Mouse (Mus musculus) heart, postnatal 36 days (tissue): ENCODE data around the gene Trp53i13. TPM values are rescaled to one million over a fixed set of nuclear protein-coding genes. Genes with fewer than 3 reads are reported as not detected.
A peak's percentile ranks its signal among the peaks of the same experiment; 100 is the strongest.

ENCODE experiments used
- DNase-seq, 2 experiments: peaks; one replicate each; pipeline ENCODE4 v3.0.0; 2021 to 2022
- intact Hi-C: fragments of 180-260 bp; cut with DNase I; formaldehyde crosslinking; loops from one replicate; pipeline ENCODE4 v1.15.1; 2025
- total RNA-seq, 2 experiments: library from RNA; stranded (reverse); gene quantifications; 2 replicates each; pipeline ENCODE4 v1.2.3; 2021

Trp53i13 gene
- total RNA-seq, 2 experiments from 2014 or later, result 8.3 to 8.7 TPM

DNA sequence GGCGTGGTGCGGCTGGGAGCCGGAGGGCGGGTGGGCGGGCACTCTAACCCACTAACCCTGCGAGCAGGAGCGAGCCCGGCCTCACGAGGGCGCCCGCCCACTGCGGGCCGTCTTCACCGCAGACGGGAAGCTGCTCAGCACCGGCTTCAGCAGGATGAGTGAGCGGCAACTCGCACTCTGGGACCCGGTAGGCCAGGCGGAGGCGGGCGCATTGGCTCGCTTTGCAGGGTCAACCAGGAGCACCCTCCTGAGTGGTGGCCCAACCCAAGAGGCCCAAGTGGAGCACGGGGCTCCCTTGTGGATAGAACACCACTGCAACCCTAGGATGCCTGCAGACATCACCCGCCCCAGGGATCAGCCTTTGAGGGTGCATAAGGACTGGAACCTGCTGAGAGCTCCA lies 48.6 kb downstream of the Trp53i13 start:
- intact Hi-C loops, result loop anchor here (1.0 to 10.0 kb wide), 2 partner anchors 150 to 362 kb away; no protein-coding TSS in a partner anchor
- DNase-seq, result peak; percentile 83

DNA sequence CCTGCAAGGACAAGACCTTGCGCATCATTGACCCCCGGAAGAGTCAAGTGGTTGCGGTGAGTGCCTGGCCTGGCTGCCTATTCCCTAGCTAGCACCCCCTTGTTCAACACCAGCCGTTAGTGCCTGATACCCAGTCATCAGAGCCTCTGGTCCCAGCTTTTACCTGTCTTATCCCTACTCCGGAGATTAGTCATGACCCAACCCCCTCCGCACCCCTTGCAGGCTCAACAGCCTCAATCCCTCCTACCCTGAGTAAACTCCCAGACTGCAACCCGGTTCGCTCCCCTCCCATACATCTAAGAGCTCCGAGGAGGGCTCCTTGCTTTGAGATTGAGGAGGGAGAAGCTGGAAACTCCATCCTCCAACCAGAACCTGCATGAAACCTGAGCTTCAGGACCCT lies 49.2 kb downstream of the Trp53i13 start:
- intact Hi-C loops, result loop anchor here (10.0 kb wide), 1 partner anchor 362 kb away; no protein-coding TSS in a partner anchor

DNA sequence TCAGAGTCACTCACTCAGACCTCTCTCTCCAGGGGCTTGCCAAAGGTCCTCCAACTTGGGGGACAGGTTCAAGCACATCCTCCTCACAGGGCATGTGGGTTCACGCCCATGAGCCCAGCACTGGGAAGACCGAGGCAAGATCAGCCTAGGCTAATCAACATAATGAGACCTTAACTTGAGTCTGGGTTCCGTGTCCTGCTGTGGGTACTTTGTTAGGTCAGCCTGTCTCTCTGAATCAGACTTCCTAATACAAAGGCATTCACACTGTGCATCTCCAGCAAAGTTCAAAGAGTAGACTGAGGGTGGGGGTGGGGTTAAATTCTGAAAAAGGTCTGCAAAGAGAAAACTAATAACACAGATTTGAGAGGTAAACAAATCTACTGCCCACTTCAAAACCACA lies 50.7 kb downstream of the Trp53i13 start:
- intact Hi-C loops, result loop anchor here (10.0 kb wide), 1 partner anchor 360 kb away; no protein-coding TSS in a partner anchor
- DNase-seq, result no peak

More for the DNA sequence above, 49.2 kb downstream of the Trp53i13 start:
- DNase-seq, result peak in 1 of 2 experiments; percentile 2

DNA sequence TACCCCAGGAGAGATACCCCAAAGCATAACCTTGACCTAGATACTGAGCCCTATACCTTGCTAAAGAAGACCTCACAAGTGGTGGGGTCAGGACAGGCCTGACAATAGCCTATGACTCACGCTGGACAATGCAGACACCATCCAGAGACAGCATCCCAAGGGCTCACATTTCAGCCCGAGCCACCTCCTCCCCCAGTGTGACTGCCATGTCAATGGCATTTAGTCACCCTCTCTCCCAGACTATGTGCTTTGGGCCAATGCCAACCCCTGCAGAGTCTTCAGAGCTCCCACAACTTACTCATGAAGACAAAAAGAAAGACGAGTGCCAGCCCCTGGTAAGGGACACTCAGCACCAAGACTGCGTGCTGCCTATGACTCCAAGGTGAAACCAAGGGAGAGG lies 51.1 kb downstream of the Trp53i13 start:
- intact Hi-C loops, result loop anchor here (10.0 kb wide), 1 partner anchor 360 kb away; no protein-coding TSS in a partner anchor
- peak in 1 of 2 experiments; percentile 21 for DNase-seq

DNA sequence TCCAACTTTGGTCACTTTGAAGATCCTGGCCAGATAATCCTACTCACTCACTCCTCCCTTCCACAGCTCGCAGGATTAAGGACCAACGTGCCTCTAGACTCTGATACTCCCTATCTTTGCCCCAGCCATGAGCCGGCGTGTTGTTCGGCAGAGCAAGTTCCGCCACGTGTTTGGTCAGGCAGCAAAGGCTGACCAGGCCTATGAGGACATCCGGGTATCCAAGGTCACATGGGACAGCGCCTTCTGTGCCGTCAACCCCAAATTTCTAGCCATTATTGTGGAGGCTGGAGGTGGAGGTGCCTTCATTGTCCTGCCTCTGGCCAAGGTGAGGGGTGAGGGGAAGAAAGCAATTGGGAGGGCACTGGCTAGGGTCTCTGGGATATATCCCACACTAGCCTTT lies 52.0 kb downstream of the Trp53i13 start:
- DNase-seq, result peak in 1 of 2 experiments; percentile 18
- intact Hi-C loops, result loop anchor here (10.0 kb wide), 1 partner anchor 359 kb away; no protein-coding TSS in a partner anchor

DNA sequence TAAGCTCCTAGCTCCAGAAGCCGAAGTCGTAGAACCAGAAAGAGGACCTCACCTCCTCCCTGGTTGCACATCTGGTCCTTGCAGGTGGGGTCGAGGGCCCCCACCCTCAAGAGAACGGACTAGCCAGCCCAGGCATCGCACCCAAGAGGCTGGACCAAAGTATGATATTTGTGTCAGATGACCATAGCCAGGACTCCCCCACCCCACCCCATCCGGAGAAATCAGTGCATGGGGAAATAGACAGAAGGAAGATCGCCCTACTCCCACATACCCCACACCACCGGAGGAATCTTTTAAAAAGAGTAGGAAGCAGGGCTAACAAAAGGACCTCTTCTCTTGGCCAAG lies 52.7 kb downstream of the Trp53i13 start:
- intact Hi-C loops, result loop anchor here (10.0 kb wide), 1 partner anchor 358 kb away; no protein-coding TSS in a partner anchor

DNA sequence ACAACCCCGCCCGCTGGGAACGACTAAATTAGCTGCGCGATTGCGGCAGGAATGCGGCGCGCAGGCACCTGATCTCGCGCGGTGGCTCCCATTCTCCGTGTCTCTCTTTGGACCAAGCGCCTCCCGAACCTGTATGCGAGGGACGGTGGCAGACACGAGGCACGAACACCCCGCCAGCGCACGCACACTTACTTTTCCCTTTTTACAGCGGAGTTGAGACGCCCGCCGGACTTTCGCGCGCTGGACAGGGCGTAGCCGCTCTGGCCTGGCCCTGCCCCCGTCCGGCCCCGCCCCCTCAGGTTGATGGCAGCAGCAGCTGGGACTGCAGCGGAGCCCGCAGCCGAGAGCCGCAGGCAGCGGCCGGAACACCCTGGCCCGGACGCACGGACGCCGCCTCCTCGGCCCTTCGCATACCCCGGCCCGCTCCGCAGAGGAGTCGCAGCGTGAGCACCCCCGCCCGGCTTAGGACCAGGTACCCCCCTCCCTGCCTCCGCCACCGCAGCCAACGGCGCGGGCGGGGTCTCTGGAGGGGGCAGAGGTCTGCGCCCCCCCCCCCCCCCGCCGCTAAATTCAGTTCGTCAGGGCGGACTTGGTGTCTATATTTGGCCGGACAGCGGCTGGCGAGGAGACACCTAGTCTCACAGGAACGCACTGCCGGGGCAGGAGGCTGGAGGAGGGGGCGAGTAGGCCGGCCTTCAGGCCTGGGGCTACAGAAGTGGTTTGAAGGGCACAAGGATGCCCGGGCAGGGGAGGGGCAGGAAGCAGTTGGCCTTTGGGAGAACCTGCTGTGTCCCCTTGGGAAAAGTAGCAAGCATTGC lies 53.3 kb downstream of the Trp53i13 start, which contains the start of gene Coro6:
Gene Coro6 (plus strand): TSS at position 129 of the 818 bp plus-strand sequence.
- peak; percentile 83 to 89 for DNase-seq
- intact Hi-C loops, result loop anchor here (10.0 kb wide), 1 partner anchor 358 kb away; no protein-coding TSS in a partner anchor

More for the DNA sequence above, 52.7 kb downstream of the Trp53i13 start:
- DNase-seq, result no peak

DNA sequence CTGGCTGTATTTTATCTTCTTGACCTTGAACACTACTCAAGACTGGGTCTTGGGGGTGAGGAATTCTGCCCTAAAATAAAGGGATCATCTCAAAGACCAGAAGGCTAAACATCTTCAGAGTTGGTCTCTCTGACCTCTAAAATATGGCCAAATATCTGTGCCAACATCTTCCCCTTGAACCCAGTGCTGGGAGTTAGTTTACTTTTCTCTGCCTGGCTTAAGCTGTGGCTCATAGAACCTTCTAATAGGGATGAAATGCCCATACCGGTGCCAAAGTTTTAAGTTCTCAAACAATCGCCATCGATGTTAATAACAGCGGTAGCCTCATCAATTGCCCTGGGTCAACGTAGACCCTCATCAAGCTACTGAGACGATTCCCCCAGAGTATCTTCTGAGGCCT lies 53.9 kb downstream of the Trp53i13 start:
- intact Hi-C loops, result loop anchor here (10.0 kb wide), 1 partner anchor 357 kb away; no protein-coding TSS in a partner anchor
- DNase-seq, result no peak

Other genes starting within 250 kb of the Trp53i13 start
- 100 to 1,000 TPM; 196 to 198 TPM for gene Coro6, start 53.6 kb downstream of the Trp53i13 start, total RNA-seq
- 10 to 100 TPM in 1 of 2 experiments, 1 to 10 TPM in 1; 9.8 to 10.4 TPM for gene Ankrd13b, start 26.3 kb downstream of the Trp53i13 start, total RNA-seq
- gene Git1, start 22.4 kb downstream of the Trp53i13 start, total RNA-seq, result 10 to 100 TPM; 55.2 to 57.1 TPM
- 1 to 10 TPM; 2.3 to 3.1 TPM for gene Abhd15, start 859 bp downstream of the Trp53i13 start, total RNA-seq
- not detected for gene Gm10392, start 3.2 kb upstream of the Trp53i13 start, total RNA-seq
- gene Taok1, start 91.8 kb upstream of the Trp53i13 start, total RNA-seq, result 10 to 100 TPM; 54.4 to 56.0 TPM
- 10 to 100 TPM; 46.8 to 48.3 TPM for gene Nufip2, start 170.2 kb upstream of the Trp53i13 start, total RNA-seq
- not detected for gene Cryba1, start 209.3 kb upstream of the Trp53i13 start, total RNA-seq
- 100 to 1,000 TPM; 256 to 280 TPM for gene Myo18a, start 247.3 kb upstream of the Trp53i13 start, total RNA-seq